Mouse (Mus musculus) kidney, adult 2 months (tissue): Measurements from ENCODE around the gene Fam13a. TPM values are rescaled to one million over a fixed set of nuclear protein-coding genes. Genes with fewer than 3 reads are reported as not detected.

ENCODE experiments used
- DNase-seq: peaks from one replicate; pipeline ENCODE4 v3.0.0; 2021
- H3K27ac ChIP-seq: fragments of 200-500 bp; 2 replicates; pipeline ENCODE4 v1.5.1; 2012; ENCODE audit warnings: low read depth, low read length, control low read depth, inconsistent platforms; ENCODE audit not compliant: insufficient read depth
- H3K27me3 ChIP-seq: fragments of 200-500 bp; replicated peaks from 2 replicates; pipeline ENCODE4 v1.6.1; 2012; ENCODE audit warnings: mild to moderate bottlenecking, moderate library complexity, low read length, inconsistent platforms; ENCODE audit not compliant: control insufficient read depth, insufficient read depth
- H3K36me3 ChIP-seq: fragments of 200-500 bp; 2 replicates; pipeline ENCODE4 v1.6.1; 2012; ENCODE audit warnings: mild to moderate bottlenecking, moderate library complexity, low read length, inconsistent platforms; ENCODE audit not compliant: control insufficient read depth, insufficient read depth
- H3K4me1 ChIP-seq: fragments of 200-500 bp; 2 replicates; pipeline ENCODE4 v1.6.1; 2011; ENCODE audit warnings: low read length; ENCODE audit not compliant: control insufficient read depth, insufficient read depth
- H3K4me3 ChIP-seq: fragments of 200-500 bp; 2 replicates; pipeline ENCODE4 v1.5.1; 2011; ENCODE audit warnings: mild to moderate bottlenecking, low read depth, low read length, control low read depth; ENCODE audit not compliant: insufficient read depth
- CTCF ChIP-seq: fragments of 200-500 bp; conservative IDR thresholded peaks from 2 replicates; pipeline ENCODE4 v1.5.1; 2011; ENCODE audit warnings: low read depth, mild to moderate bottlenecking, control low read depth, low read length, moderate library complexity, mixed read lengths; ENCODE audit not compliant: insufficient read depth, insufficient read length
- POLR2A ChIP-seq: fragments of 200-500 bp; IDR thresholded peaks from one replicate; pipeline ENCODE4 v1.6.1; 2011; ENCODE audit warnings: low read depth, low read length, control low read depth
- WGBS: fragments of 180-500 bp; shearing (Covaris S2); methylation state at CpG from one replicate; pipeline ENCODE4 v1.1.7; 2018; 5-methylcytosine and 5-hydroxymethylcytosine counted together
- polyA plus RNA-seq: library from polyadenylated mRNA; depleted of rRNA; stranded (reverse); fragments of >200 nt; gene quantifications from 2 replicates; pipeline ENCODE4 v1.2.3, GENCODE M21; 2012

Gene Fam13a
- polyA plus RNA-seq, 1 experiment: 22.5 TPM

DNA sequence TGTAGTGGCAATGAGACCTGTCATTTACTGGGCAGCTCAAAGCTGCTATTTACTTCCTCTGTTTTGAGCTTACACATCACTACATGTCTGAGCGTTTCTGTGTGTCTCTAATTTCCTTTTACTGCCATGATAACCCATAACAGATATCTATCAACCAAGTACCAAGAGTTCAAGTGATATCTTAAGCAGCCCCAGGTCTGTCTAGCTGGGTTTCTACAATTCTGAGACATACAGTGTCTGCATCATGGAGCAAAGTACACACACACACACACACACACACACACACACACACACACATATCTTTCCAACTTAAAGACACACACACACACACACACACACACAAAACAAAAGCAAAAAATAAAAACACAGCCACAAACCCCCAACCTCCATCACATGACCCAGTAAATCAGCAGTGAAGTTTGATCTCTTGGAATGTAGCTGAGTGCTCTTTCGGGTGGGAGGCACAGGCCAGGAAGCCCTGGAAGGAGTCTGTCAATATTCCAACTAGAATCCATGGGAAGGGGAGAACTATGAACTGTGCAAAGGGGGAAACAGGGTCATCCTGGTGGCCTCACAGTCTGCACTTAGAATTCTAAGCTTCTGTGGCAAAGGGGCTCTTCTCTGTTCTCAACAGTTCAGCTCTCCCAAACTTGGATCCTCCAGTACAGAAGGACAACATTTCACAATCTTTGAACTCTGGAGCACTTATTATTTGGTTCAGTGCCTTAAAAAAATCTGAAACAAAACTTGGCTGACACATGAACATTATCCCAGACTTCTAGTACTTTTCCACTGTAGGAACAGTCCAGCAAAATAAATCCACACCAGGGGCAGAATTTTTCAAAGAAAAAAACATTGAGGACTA lies 73.0 kb downstream of the Fam13a start:
- Histone ChIP-seq H3K27ac (peak overlapping the region; percentile 100), H3K4me3 (no peak overlapping the region), H3K4me1 (peaks cover 21% of the 10 kb centered on the region), H3K27me3 (no peaks in the 10 kb centered on the region), H3K36me3 (peaks cover 13% of the 10 kb centered on the region)
- WGBS: 17% methylated on average over 2 of the region's 2 CpGs
- DNase-seq: peak; percentile 90
- TF ChIP-seq CTCF: no peak

DNA sequence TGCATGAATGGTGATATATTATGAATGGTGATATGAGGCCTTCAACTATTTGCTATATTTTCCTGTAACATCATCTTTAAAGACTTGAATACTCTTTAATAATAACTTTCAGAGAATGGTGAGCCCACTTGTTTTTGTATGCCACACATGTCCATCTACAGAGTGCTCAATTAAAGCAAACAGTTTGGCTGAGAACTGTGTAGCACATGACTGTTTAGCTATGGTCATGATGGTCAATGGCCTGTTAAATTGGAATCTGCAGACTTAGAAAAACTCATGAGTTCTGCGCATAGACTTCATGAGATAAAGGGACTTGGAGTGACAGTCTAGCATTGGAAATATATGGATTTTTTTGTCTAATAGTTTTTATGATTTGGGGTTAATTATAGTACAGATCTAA lies 73.9 kb downstream of the Fam13a start:
- Histone ChIP-seq H3K27me3 (no peaks in the 10 kb centered on the region), H3K27ac (peak overlapping the region; percentile 74), H3K4me3 (no peak overlapping the region), H3K36me3 (peaks cover 14% of the 10 kb centered on the region), H3K4me1 (peaks cover 21% of the 10 kb centered on the region)
- DNase-seq: peak; percentile 70
- WGBS: 34% methylated on average over 1 of the region's 1 CpGs
- TF ChIP-seq CTCF (no peak), POLR2A (no peak)

DNA sequence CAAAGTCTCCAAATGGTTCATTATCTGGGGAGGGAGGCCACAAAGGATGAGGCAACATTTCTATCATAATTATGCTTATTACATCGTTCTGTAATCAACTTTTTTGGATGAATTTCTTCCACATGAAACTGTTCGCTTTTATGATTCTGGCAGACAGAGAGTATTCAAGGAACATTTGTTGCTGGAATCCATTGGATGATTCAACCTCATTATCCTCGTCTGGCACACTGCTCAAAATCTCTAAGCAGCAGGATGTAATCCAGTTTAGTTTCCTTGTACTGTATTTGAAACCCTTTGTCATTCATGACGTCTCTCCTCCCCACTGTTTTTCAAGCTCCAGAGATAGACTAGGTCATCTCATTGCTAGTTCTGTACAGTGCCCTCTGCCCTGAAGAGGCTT lies 77.5 kb downstream of the Fam13a start:
- H3K27me3 ChIP-seq: no peaks in the 10 kb centered on the region
- H3K27ac ChIP-seq: no peak overlapping the region; the same call in 1 of the 2 replicates
- H3K4me1 ChIP-seq: peaks cover 14% of the 10 kb centered on the region
- no peak for TF ChIP-seq POLR2A
- 65% methylated on average over 4 of the region's 4 CpGs for WGBS
- H3K36me3 ChIP-seq: peaks cover 15% of the 10 kb centered on the region
- no peak overlapping the region for H3K4me3 ChIP-seq
- DNase-seq: no peak

- Histone ChIP-seq H3K36me3 (peaks cover 15% of the 10 kb centered on the region), H3K4me1 (peaks cover 10% of the 10 kb centered on the region), H3K27ac (no peak overlapping the region), H3K27me3 (no peaks in the 10 kb centered on the region), H3K4me3 (no peak overlapping the region)
- no peak for DNase-seq
- TF ChIP-seq POLR2A (no peak), CTCF (no peak)
- WGBS: 66% methylated on average over 2 of the region's 2 CpGs
Observed at GRCm38 (mm10) chr6:58946246-58946645, 78.1 kb downstream of the Fam13a start.

DNA sequence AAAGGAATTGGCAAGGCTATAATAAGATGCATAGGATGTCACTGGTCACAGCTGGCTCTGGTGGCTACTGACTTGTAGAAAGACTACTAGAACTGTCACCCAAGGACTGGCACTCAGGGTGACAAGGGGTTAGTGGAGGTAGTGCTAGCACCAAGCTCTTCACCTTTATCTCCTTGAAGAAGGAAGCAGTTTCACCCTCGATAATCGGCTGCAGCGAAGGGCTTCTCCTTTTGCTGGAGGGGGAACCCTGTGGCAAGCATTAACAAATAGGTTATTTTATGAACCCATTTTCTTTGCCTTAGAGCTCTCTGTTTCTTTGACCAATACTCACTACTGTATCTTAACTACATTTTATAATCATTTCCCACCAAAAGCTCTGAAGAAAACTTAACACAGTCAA lies 80.4 kb downstream of the Fam13a start:
- no peak overlapping the region for H3K27ac ChIP-seq
- H3K4me3 ChIP-seq: no peak overlapping the region
- 91% methylated on average over 3 of the region's 3 CpGs for WGBS
- H3K36me3 ChIP-seq: peaks cover 19% of the 10 kb centered on the region
- no peak for DNase-seq
- H3K27me3 ChIP-seq: no peaks in the 10 kb centered on the region
- TF ChIP-seq CTCF: no peak
- no peak for TF ChIP-seq POLR2A
- H3K4me1 ChIP-seq: peaks cover 6% of the 10 kb centered on the region; the same call in 1 of the 2 replicates

- Histone ChIP-seq H3K27me3 (no peaks in the 10 kb centered on the region), H3K36me3 (peaks cover 17% of the 10 kb centered on the region), H3K4me1 (peaks cover 5% of the 10 kb centered on the region; the same call in 1 of the 2 replicates), H3K27ac (no peak overlapping the region), H3K4me3 (no peak overlapping the region)
- whole genome bisulfite sequencing: 91% methylated on average over 2 of the region's 2 CpGs
- TF ChIP-seq CTCF (no peak), POLR2A (no peak)
- no peak for DNase-seq
Observed at GRCm38 (mm10) chr6:58942276-58942675, 82.1 kb downstream of the Fam13a start.

GRCm38 (mm10) chr6:58937726-58938125 lies 86.6 kb downstream of the Fam13a start:
- TF ChIP-seq CTCF (no peak), POLR2A (no peak)
- Histone ChIP-seq H3K27me3 (no peaks in the 10 kb centered on the region), H3K27ac (no peak overlapping the region), H3K4me1 (peaks cover 3% of the 10 kb centered on the region; the same call in 1 of the 2 replicates), H3K36me3 (peaks cover 15% of the 10 kb centered on the region), H3K4me3 (no peak overlapping the region)
- DNase-seq: peak; percentile 54
